Mouse (Mus musculus) neutrophil, adult 5-6 weeks (primary cell): ENCODE measurements around the gene Pcca. TPM values are rescaled to one million over a fixed set of nuclear protein-coding genes. Genes with fewer than 3 reads are reported as not detected.
A peak's percentile ranks its signal among the peaks of the same experiment; 100 is the strongest.

Source experiments
- ATAC-seq: fragments of 151-379, 151-347 bp; 2 replicates; pipeline ENCODE4 v1.8.0; 2017; ENCODE audit warnings: mild to moderate bottlenecking, moderate TSS enrichment; ENCODE audit not compliant: insufficient number of reproducible peaks, poor library complexity, low FRiP score, severe bottlenecking; ENCODE audit errors: extremely low read depth
- total RNA-seq: library from RNA; stranded (forward); fragments of 200-1000 nt; gene quantifications from 2 replicates; pipeline ENCODE4 v1.2.3, GENCODE M21; 2017

The Pcca gene
- total RNA-seq, 1 experiment from 2014 or later, result 25.4 TPM

DNA sequence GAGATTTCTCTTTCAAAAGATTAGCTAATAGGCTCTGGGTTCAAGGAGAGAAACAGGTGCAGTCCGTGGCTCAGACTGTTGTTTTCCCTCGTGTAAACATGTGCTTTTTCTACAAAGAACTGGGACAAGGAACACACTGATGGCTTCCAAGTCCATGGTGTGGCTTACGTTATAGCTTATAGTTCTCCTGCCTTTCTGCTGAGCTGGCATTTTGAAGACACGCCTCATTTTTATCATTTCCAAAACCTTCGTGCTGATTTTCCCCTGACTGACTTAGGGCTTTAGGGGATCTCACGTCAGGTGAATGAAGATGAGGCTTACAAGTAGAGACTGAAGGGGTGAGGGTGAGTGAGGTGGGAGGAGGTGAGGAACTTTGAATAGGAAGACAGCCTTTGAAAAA is 338.5 kb downstream of the Pcca start:
- ATAC-seq, result no peak

DNA sequence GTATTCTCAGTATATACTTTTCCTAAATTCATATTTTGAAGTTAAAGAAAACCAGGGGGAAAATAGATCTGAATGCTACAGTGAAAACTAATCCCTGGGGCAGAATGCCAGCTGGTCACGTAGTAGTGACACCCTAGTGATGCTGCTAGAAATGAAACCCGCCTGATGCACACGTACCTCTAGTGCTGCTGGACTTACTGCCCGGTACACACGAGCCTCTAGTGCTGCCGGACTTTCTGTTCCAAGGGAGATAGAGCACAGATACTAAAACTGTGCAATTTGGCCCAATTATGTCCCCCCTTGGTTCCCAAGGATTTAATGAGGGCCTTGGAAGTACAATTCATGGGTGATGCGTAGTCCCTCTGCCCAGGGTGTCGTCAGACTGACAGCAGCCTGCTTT is 340.9 kb downstream of the Pcca start:
- ATAC-seq, result no peak

DNA sequence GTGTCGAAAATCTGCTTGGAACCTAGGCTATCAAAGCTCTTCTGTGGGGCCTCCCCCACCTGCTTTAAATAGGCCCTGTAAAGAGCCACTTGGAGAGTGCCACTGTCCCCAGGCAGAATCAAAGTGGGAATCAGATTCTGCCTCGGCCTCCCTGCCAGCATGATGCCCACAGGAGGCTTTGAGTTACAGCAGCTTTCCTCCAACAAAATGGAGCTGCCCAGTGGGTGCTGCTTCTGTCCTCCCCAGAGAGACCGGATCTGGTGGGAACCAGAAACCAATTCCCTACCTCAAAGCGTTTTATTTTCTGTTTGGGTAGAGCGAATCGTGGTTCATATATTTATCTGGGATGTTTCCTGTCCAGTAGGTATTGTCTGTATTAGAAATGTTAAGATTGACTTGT is 341.5 kb downstream of the Pcca start:
- no peak for ATAC-seq

DNA sequence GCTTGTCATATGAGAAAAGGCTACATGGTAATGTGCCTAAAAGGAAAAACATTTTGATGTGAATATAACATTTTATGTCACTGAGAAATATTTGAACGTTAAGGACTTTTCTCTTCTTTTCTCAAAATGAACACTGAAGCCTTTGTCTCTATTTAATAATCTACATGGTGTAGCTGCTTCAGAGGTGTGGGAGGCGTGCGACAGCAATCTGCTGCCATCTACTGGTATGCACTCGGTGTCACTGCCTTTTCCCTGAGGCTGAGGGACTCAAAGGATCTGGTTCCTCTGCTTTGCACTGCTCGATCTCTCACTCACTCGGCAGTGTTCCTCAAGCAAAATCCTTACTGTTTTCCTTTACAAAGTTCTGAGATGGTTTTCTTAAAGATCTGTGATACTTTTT is 342.0 kb downstream of the Pcca start:
- peak; percentile 79; the same call in 1 of the 2 replicates for ATAC-seq

DNA sequence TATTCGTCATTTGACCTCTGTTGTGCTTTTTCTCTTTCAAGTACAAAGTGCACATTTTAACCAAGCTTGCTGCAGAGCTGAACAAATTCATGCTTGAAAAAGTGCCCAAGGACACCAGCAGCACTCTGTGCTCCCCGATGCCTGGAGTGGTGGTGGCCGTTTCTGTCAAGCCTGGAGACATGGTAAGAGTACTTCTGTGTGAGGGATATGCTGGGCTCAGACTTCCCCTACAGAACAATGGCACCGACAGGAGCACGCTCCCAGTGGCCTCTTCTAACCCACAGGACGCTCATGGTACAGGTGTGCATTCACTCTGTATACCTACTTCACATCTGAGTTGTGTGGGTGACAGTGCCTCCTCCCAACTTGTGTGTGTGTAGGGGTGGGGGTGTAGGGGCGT is 342.6 kb downstream of the Pcca start:
- ATAC-seq, result no peak

DNA sequence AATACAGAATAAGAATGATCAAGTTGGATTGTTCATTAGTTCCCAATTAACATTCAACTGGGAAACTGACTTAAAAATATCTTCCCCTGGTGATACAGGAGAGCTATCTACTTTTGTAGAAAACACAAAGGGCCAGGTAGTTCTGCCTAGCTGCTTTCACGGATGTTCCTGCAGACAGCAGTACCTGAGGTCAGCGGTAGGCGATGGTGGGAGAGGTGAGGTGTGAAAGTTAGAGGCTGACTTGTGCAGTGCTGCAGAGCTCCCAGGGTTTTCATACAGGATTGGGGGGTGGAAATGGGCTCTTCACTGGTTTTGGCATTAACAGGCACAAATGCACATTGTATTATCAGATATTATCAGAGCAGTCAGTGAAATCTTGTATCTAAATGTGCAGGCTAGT is 343.7 kb downstream of the Pcca start:
- no peak for ATAC-seq

DNA sequence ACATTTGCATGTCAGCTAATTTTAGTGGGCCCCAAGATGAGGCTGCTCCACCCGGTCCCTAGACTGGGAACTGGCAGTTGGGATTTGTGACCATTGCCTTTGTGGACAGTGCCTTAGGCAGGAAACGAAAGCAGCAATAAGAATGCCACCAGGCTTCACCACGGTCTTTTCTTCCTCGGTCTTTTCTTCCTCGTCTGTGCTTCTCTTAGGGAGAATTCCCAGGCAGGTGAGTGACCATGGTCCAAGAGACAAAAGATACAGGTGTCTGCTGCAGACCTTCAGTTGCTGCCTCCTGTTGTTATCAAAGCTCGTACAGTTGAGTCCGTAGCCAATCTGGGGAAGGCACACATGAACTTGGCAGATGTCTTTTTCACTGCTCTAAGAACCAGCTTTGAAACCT is 346.2 kb downstream of the Pcca start:
- no peak for ATAC-seq

DNA sequence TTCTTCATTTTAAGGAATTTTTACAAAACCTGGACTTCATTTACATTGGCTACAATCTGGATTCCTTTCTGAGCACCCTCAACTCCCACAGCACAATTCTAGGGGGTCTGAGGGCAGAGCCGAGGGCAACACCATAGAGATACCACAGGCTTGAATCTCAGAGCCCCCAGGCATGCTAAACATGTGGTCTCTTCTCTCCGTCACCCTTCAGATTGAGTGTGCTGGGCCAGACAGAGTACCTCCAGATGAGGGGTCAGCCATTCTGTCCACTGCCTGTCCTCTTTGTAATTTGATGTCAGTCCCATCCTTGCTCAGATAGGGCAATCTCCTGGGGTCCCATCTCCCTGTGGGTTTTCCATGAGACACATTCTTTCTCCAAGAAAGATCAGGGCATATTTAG is 347.6 kb downstream of the Pcca start:
- ATAC-seq, result no peak

DNA sequence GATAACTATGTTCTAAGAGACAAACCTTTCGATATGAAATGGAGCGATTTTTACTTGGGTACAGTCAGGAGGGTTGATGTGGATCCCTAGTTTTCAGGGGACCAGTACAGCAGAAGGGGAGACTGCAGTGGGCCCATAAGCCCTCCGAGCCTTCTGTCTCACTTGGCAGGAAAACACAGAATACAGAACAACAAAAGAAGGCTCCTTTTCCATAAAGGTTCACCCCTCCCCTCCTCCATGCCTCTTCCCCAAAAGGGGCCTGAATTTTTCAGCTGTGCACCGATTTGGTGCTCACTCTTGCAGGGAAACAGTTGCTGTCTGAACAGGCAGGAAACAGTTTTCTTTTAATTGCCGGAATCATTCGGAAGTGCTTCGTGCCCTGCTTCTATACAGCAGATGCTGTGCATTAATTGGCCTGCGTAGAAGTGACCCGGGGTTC is 348.1 kb downstream of the Pcca start:
- ATAC-seq, result no peak

DNA sequence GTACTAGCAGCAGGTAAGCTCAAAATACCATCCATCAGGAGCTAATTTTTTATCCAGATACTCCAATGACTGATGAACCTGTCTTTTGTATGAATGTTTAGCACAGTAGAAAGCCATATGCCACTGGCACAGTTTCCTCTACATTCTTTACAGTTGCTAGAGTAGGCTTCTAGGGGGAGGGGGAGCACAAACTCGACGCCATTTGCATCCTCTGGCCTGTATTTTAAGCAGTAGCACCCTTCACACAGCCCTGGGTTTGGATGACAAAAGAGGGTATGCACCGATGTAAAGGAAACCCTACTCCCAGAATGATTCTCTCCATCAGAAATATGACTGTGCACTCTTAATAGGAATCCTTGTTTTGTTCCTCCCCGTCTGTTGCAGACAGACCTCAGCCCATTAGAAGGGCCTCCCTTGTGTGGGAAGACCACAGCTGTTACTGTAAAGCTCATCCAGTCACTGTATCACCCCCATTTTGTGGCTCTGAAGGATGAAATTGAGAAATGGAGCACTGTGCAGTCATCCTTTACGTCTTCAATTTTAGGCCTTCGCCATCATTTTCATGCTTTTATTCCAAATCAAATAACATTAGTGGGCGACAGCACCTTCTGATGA is 348.8 kb downstream of the Pcca start:
- ATAC-seq, result no peak

DNA sequence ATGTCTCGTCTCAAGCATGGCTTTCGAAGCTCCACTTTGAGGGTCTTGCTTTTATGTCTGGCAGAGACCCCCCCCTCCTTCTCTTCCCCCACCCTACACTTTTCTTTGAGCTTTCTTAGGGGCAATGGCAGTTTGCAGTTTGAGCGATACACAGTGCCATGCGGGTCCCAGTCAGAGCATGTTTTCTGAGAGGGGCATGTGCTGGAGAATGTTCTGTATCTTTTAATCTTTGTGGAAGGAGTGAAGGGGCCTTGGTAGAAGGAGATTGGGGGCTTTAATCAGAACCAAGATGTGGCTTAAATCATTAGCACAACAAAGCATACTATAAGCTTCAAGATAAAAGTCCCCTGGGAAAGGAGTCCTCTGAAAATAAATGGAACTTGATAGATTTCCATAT is 349.3 kb downstream of the Pcca start:
- no peak for ATAC-seq

DNA sequence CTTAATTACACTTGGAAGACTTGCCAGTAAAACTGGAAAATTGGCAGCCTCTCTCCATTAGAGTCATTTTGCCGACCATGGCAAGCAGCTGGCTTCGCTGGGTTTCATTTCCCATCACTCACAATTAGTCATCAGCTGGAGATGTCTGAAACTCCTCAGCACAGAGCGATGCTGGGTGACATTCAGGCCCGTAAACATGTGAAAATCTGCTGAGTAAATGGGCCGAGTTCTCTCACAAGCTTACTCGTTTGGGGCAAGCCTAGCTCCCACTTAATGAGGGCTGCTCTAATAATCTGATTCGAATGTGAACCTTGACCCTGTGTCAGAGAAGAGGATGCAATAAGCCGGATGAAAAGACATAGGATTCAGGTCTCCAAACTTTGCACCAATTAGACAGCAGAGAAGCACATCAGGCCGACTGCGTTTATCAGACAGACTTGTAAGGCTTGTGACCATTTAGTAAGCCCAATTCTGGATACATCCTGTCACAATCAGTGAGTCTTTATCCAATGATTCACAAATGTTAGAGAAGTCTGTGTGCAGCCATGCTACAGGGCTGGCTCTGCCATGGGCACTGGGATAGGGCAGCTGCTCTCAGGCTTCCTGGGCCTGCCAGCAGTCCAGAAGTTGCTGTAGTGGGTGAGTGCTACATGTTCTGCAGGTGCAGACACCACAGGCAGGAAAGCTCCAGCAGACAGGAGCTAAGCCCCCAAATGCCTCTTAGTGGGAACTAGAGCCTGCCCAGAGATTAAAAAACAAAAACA is 349.9 kb downstream of the Pcca start:
- ATAC-seq, result no peak

DNA sequence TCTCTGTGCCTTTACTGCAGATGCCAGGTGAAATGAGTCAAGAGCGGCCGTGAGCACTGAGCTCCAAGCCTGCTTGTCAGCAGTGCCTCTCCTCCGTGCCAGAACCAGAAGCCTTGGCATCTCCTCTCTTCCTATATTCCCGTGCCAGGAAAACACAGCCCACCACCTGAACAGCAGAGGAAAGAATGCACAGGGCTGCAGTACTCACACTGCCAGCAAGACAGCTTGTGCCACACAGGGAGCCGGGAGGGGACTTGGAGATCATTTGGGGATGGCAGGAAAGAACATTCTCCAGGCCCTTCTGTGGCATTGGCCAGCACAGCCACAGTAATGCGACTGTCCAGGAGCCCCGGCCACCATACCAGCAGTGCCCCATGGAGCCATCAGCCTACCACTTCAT is 351.8 kb downstream of the Pcca start:
- ATAC-seq, result no peak

DNA sequence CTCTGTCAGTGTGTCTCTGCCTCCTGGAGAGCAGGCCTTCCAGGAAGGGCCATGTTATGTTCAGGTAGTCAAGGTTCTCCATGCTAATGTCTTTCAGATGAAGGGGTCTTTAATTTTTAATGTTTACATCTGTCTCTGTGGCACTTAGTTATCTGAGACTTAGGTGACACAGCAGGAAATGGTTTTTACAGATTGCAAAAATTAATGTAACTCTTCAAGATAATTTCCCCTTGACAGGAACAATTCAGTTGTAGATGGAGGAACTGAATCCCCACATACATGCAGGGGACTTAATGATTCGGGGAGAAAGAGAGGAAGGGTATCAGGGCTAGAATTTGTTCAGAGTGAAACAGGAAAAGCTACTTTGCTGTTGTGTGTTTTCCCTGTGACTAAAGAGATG is 353.2 kb downstream of the Pcca start:
- ATAC-seq, result no peak

DNA sequence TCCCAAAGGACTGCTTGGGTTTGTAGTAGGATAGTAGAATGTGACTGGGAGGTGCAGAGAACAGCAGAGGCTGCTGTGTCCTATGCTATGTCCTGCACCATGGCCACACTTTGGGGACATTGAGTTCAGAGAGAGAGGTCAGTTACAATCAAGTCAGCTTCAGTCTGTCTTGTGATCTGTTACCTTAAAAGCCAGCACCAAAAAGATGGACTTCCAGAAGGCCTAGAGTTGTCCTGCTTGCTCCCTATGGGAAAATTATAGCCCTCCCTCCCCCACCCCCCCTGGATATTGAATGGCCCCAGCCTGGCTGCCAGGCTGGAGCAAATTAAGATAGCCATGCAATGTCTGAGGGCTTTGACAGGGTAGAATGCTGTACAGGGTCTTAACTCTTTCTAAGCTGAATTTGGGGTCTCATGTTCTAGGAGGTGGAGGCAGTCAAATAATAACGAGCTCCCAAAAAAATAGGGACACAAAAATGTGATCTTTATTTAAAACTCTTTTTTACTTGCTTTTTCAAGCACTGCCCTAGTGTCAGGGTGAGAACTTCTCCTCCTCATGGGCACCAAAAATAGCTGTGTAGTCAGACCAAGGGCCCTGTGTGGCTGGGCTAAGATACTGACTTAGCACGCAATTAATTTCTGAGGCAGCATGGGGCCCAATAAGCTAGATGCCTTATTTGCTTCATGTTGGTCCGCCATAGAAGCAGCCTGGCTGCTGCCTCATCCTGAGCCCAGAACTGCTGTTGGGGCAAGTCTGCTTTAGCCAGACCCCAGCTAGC is 353.8 kb downstream of the Pcca start:
- ATAC-seq, result no peak

DNA sequence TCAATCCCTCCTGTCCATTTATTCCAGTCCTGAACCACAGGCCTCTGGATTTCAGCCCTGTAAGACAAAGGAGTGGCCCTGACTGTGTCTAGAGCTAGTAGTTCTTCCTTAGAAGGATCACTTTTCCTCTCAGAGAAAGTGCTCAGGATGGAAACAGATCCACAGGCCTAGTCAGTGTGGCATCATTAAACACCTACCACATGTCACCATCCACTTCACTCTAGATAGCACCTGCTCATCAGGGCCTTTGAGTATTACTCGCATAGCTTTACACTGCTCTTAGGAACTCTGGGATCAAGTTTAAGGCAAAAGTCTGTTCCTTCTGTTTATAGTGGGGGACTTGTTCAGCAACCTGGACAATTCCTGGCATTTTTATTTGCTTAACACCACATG is 354.4 kb downstream of the Pcca start:
- no peak for ATAC-seq

DNA sequence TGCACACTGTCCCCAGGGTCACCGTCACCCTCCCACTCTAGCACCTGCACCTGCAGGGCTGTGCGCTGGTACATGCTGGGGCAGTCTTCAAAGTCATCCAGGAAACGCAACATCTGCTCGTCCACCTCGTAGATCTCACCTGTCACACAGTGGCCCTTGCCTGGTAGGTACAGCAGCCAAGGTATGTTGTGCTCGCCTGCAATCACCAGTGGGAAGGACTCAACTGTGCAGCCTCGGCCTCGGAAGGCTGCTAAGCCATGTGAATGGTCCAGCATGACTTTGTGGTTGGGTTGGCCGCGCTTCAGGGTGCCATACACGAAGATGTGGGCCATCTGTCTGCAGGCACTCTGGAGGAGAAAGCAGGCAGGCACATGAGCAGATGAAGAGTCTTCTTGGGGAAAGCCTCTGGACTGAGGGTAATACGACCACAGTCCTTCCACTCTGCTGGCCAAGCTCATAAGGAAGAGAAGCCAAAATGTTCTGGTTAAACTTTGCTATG is 357.4 kb downstream of the Pcca start:
- 0 out of 2 replicates have a peak, but pooled peaks have one; percentile 8 for ATAC-seq

DNA sequence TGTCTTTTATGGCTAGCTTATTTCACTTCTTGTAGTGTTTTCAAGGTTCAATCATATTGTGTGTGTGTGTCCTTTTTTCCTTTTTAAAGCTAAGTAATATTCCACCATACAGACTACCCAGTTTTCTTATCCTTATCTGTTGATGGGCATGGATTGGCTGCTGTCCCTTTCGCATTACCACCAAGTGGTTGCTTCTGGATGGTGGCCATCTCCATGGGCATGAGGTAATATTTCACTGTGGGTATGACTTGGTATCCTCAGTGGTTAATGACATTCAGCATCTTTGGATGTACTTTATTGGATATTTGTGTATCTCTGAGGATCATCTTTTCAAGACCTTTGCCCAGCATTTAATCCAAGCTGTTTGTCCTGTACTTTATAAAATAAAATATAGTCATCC is 362.0 kb downstream of the Pcca start:
- ATAC-seq, result no peak

DNA sequence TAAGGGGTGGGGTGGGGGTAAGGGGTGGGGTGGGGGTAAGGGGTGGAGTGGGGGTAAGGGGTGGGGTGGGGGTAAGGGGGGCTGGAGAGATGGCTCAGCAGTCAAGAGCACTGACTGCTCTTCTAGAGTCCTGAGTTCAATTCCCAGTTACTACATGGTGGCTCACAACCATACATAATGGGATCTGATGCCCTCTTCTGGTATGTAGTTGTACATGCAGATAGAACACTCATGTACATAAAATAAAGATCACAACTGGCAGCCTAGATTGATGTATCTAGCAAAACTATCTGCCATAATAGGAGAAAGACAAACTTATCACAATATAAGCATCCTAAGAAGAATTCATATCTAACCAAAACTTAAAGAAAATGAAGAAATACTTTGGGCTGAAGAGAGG is 364.4 kb downstream of the Pcca start:
- no peak for ATAC-seq

DNA sequence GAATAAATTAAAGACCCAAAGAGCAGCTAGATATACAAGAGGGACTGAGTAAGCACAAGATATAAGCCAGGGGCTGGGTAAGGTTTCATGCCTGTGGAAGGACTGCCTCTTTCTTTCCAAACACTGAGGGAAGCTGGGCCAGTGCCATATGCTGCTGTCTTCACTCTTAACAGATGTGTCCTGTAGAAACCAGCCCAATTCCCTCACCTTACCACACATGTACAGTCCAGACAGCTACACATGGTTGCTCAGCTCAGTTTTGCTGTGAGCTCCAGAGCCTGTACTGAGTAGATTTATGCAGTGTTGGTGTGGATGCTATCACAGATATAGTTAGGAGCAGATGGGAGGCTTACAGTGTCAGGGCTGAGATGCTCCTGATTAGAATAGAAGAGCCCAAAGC is 366.6 kb downstream of the Pcca start:
- ATAC-seq, result no peak
